ENCODE assay signal across 9 mouse cellular contexts in the genomic region with DNA sequence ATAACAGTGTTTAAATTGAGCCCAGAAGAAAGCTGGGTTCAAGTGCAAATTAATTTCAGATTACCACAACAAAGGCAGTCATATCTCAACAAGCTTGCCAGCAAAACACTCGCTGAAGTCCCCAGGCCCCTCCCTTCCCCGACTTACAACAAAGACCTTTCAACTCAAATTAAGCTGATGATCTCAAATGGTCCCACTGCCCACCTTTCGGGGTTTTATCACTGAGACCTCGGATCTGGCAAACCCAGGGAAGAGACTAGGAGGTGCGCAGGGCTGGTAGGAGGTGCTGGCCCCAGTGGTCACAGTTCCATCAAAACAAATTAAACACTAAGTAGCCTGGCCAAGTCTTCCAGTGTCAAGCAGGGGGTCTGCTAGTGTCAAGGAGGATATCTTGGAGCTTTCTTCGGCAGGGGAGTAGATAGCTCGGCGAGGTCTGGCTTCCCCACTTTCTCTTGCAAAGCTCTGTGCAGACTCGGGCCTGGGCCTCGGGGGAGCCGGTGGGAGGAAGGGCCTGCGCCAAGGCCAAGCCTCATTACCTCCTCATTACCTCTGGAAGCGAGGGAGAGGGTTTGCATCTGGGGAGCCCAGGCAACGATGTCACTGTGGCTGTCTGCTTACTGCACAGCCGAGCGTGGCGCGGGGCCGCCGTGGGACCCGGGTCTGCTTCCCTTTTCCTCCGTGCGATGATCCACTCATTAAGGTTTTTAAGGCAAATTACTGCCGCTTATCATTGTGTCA.
A peak's percentile ranks its signal among the peaks of the same experiment; 100 is the strongest.
DNase-seq lines count a peak whose midpoint lies in the region; ATAC-seq and TF ChIP-seq lines count a peak whose summit lies in the region.
"Had no signal": no experiment of that assay in that cellular context is flagged by ENCODE, and none has a peak within 500 bp of the region (broad histone marks: within the 10 kb centered on the region; RNA-seq: fewer than 3 reads in every experiment).

No protein-coding gene starts in this region.

- H3K27ac ChIP-seq in liver, embryonic 11.5 days (ENCODE audit: low read depth, low read length): no peak overlapping the region
- H3K27ac ChIP-seq in hindbrain, postnatal 0 days: no peak overlapping the region
- no peak overlapping the region for H3K27ac ChIP-seq in neural tube, embryonic 13.5 days (replicated peaks)
- H3K27ac ChIP-seq: macrophage had no signal

- H3K4me2 ChIP-seq in liver, embryonic 11.5 days: no peak overlapping the region
- peak overlapping the region; percentile 51 for H3K4me2 ChIP-seq in hindbrain, postnatal 0 days (ENCODE audit: low read depth, low read length)
- H3K4me2 ChIP-seq in neural tube, embryonic 13.5 days: peak overlapping the region; percentile 51

- H3K4me3 ChIP-seq in liver, embryonic 11.5 days (ENCODE audit: low read depth, low read length): no peak overlapping the region
- H3K4me3 ChIP-seq in hindbrain, postnatal 0 days (ENCODE audit: low read length): peak overlapping the region; percentile 11
- H3K4me3 ChIP-seq in neural tube, embryonic 13.5 days: peak overlapping the region; percentile 22

- ATAC-seq in liver, embryonic 11.5 days (replicated peaks; ENCODE audit: low FRiP score): no peak
- peak; percentile 64; the same call in 1 of the 2 replicates for ATAC-seq in hindbrain, postnatal 0 days
- peak; percentile 88 for ATAC-seq in neural tube, embryonic 13.5 days (ENCODE audit: low read depth)

- H3K4me1 ChIP-seq in liver, embryonic 11.5 days (replicated peaks; ENCODE audit: control insufficient read depth, insufficient read depth, low read length): no peaks in the 10 kb centered on the region
- peaks cover 6% of the 10 kb centered on the region; the same call in 1 of the 2 replicates for H3K4me1 ChIP-seq in hindbrain, postnatal 0 days (ENCODE audit: insufficient read depth, low read length)
- H3K4me1 ChIP-seq in neural tube, embryonic 13.5 days (replicated peaks): peaks cover 16% of the 10 kb centered on the region

- no peak for TF ChIP-seq CTCF in hindbrain, postnatal 0 days (IDR thresholded peaks at IDR 0.05; ENCODE audit: low read depth)

- peak; percentile 47 to 50 for DNase-seq in cerebellum, postnatal 10 days
- DNase-seq in cerebellum, adult 8-10 months: no peak
- peak; percentile 5 for DNase-seq in liver
- no peak for DNase-seq in liver, embryonic 11.5 days (ENCODE audit: low spot score)
- peak; percentile 33 for DNase-seq in hindbrain, postnatal 0 days (ENCODE audit: low spot score)
- no peak for DNase-seq in urinary bladder, postnatal 10 days (ENCODE audit: low spot score)
- DNase-seq in thymus, postnatal 4 days: no peak

- peaks cover 12% of the 10 kb centered on the region for H3K27me3 ChIP-seq in liver, embryonic 11.5 days (replicated peaks; ENCODE audit: control insufficient read depth, insufficient read depth, low read length)
- peaks cover 4% of the 10 kb centered on the region; the same call in 1 of the 2 replicates for H3K27me3 ChIP-seq in hindbrain, postnatal 0 days (ENCODE audit: insufficient read depth, low read length)
- H3K27me3 ChIP-seq in neural tube, embryonic 13.5 days: peaks cover 88% of the 10 kb centered on the region

- H3K9me3 ChIP-seq in liver, embryonic 11.5 days (ENCODE audit: control insufficient read depth, low read length): no peaks in the 10 kb centered on the region
- H3K9me3 ChIP-seq in hindbrain, postnatal 0 days (ENCODE audit: low read length): no peaks in the 10 kb centered on the region
- no peaks in the 10 kb centered on the region for H3K9me3 ChIP-seq in neural tube, embryonic 13.5 days

- no peak overlapping the region for H3K9ac ChIP-seq in liver, embryonic 11.5 days (ENCODE audit: low read depth, low read length)
- no peak overlapping the region for H3K9ac ChIP-seq in hindbrain, postnatal 0 days (replicated peaks; ENCODE audit: low read length)
- peak overlapping the region; percentile 52; the same call in 1 of the 2 replicates for H3K9ac ChIP-seq in neural tube, embryonic 13.5 days

- 24% methylated on average over 24 of the region's 24 CpGs for WGBS in liver, embryonic 11.5 days
- 16% methylated on average over 24 of the region's 24 CpGs for WGBS in hindbrain, postnatal 0 days
- WGBS in neural tube, embryonic 13.5 days: 9% methylated on average over 24 of the region's 24 CpGs

- H3K36me3 ChIP-seq in liver, embryonic 11.5 days (ENCODE audit: control insufficient read depth, insufficient read depth, low read length): no peaks in the 10 kb centered on the region
- no peaks in the 10 kb centered on the region for H3K36me3 ChIP-seq in hindbrain, postnatal 0 days (ENCODE audit: insufficient read depth, low read length)
- H3K36me3 ChIP-seq in neural tube, embryonic 13.5 days: no peaks in the 10 kb centered on the region

Comparison
In these comparisons a context has a peak if more than half of its experiments do, and no peak if none do; other contexts are left out.
1. DNase-seq: peak in cerebellum, postnatal 10 days (2 of 2), liver (single experiment) and hindbrain, postnatal 0 days (single experiment); none in cerebellum, adult 8-10 months (single experiment), liver, embryonic 11.5 days (single experiment), urinary bladder, postnatal 10 days (single experiment) and thymus, postnatal 4 days (single experiment).